Mouse (Mus musculus) kidney, adult 11 months (tissue): ENCODE measurements at regions not wholly inside any gene's neighbourhood (a gene's known extent, or its start where the extent isn't known, plus 50 kb on each side); places are given as distances from the start of the nearest gene placed in this dataset.

Source experiments
- DNase-seq: peaks from one replicate; pipeline ENCODE4 v3.0.0; 2022

DNA sequence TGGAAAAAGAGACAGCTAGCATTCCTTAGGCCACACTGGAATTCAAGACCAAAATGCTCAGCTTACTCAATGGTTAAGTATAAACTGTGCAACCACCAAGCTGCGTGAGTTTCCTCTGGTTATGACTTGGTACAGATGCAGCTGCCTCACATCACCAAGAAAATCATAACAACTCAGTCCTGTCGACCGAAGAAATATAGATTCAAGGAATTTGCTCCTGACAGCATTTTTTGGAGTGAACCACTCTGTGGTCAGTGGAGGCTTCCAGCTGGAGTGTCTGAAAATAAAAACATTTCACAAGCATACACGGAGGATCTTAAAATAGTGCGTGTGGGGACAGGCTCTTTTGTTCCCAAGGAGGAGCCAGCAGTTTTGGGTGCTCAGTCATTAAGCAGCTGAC, 253.8 kb downstream of the Bckdhb start:
- peak; percentile 23 for DNase-seq

DNA sequence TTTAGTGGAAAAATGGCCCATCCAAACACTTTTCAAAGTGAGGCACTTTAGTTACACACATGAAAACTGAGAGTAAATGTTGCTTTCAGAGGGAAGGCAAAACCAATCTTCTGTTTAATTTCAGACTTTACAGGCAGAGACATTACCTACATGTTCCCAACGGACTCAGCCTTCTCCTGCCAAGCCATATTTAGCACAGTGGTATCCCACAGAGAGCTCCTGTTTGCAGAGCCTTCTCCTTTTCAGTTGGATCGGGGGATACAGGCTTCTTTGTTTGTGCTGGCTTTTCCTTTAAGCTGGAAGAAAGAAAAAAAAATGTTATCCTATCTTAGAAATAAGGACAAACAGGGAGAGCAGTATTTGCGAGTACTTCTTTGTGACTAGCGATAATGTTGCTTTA, 254.3 kb downstream of the Bckdhb start:
- DNase-seq, result no peak

DNA sequence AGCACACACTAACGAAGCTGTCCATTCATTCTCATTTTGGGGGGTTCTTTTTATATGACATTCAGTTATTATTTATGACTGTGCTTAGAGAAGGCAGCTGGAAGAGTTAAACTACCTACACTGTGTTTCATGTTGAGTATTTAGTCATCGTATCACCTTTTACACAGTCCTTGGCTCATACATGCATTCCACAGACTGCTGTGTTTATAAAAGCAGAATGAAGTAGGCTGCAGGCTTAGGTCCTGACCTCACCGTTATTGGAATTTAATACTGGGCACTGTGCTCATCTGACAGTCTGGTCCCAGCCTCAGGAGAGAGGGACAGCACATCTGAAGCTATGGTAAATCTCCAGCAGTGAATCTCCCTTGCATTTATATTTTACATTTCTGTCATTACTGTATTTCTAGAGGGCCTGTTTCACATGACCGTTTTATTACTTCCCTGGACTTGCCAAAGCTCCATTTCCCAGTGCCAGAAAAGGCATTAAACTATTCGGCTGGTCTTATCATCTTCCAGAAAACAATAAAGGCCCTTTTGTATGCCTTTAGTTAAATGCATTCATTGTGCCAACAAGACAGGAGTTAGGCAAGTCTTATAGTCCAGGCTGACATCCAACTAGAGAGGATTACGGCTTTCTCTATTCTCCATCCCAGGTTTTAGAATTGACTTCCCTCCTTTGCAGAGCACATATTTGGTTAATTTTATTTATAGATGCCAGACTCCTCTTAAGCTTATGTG, 258.9 kb downstream of the Bckdhb start:
- no peak for DNase-seq

DNA sequence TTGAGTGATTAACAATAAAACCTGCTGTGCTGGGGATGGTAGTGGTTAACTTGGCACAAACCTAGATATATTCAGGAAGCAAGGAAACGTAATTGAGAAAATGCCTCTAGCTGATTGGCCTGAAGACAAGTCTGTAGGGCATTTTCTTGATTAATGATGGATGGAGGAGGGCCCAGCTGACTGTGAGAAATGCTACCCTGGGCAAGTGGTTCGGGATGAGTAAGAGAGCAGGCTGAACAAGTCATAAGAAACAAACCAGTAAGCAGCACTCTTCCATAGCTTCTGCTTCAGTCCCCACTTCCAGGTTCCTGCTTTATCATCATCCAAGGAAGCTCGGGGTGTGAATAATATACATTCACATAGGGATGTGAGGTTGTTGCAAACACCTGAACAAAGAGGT, 262.6 kb downstream of the Bckdhb start:
- no peak for DNase-seq

DNA sequence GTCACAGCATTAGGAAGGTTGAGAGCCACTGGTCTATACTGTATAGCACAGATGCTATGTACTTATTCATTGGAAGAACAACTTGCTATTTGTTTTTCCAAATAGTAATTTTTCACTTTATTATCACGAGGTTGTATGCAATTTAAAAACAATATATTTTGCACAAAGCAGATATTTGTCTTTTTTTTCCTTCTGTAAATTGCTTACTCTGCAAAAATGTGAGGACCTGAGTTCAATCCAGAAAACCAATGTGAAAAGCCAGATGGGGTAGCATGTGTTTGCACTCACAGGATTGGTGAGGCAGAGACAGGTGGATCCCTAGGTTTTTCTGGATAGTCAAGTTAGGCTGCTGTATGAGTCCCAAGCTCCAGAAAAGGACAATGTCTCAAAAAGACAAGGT, 268.5 kb downstream of the Bckdhb start:
- DNase-seq, result no peak

DNA sequence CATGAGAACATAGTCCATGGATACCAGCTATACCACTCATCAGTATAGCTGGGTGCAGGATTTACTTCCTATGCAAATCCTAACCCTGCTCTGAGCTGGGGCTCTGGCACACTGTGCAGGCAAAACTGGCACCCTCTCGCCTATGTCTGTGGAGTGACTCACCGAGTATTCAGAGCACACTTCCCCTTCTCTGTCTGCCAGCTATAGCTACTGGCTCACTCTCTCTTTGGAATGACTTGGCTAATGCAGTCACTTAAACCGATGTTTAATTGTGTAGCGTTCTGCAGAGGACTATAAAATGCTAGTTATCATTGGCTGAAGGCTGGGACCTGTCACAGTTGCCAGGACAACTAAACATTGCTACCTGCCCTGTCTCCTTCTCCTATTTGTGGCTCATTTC, 269.8 kb downstream of the Bckdhb start:
- no peak for DNase-seq

DNA sequence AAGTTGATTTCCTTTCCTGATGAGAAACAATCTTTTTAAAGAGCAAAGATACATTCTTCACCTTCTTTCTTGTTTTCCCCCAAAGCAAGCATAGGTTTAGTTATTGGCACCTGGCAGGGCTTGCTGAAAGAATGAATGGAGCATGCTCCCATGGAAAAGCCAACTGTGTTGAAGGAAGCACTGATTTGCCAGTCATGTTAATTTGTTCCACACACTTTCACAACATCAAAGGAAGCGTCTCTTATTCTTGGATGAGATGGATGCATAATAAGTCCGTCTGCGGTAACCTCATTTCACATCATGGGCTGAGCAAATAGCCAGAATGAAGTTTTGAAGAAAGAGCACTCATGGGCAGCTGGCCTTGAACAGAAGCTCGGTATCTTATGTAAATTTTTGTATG, 270.4 kb downstream of the Bckdhb start:
- no peak for DNase-seq

DNA sequence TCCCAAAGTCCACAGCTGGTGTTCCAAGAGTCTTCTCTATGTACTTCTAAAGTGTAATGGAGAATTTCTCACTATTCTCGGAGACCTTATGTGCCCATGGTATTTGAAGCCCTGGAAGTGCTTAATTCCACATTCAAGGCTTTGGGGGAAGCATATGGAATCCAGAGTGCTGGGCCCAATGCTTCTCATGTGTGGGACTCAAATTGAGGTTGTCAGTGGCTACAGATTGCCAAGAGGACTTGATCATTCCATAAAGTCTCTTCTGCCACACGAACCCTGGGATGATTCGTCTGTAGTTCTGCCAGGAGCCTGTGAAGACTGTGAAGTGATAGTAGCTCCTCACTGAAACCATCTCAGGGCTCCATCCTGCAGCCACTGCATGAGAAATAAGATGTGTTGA, 275.3 kb downstream of the Bckdhb start:
- no peak for DNase-seq

DNA sequence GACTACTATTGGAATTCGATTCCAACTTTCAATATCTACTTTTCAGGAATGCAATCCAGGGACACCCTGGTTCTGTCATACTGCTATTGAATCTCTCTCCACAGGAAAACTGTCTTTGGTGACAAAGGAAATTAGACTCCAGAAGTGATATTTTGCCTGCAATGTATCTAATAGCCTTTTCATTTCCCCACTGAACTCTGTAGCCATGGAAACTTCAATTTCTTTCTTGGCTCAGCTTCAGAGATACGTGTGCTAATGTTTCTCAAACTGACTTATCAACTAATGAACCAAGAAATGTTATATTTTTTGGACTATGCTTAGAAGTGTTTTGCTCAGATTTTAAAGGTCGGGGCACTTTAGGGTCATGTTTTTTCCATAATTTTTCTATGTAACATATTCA, 279.1 kb downstream of the Bckdhb start:
- no peak for DNase-seq

DNA sequence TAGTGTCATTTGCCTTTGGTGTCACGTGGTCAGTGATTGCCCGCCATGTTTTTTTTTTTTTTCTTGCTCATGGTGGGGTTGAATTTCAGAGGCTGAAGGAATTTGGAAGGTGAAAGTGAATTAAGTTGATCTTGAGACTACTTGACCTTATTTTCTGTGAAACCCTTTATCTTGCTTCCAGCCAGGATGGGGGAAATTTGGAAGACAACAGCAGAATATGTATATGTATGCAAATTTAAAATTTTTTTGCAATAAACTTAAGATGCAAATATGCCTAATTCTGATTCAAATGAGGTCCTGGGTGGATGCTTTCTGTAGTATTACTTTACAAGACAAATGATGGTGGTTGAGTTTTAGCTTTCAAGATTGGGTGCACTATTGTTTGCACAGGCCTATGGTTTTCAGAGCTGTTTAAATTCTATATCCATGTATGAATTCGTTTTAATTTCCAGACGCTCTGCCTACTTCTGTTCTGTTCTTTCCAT, 315.6 kb downstream of the Bckdhb start:
- DNase-seq, result no peak

DNA sequence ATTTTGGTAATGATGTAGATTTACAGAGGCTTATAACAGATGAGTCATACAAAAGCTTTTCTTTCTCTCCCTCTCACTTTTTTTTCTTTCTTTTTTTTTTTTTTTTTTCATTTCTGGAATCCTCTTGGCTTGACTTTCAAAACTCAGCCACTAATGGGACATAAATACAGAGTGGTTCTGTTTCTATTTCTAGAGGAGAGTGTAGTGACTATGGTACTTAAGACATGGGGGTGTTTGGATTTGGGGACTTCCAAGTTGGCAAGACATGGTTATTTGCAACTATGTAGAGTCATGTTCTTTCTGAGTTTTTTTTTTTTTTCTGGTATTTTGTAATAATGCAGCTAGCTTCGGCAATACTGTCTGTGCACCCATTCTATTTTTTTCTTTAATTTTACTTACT, 324.8 kb downstream of the Bckdhb start:
- DNase-seq, result no peak

DNA sequence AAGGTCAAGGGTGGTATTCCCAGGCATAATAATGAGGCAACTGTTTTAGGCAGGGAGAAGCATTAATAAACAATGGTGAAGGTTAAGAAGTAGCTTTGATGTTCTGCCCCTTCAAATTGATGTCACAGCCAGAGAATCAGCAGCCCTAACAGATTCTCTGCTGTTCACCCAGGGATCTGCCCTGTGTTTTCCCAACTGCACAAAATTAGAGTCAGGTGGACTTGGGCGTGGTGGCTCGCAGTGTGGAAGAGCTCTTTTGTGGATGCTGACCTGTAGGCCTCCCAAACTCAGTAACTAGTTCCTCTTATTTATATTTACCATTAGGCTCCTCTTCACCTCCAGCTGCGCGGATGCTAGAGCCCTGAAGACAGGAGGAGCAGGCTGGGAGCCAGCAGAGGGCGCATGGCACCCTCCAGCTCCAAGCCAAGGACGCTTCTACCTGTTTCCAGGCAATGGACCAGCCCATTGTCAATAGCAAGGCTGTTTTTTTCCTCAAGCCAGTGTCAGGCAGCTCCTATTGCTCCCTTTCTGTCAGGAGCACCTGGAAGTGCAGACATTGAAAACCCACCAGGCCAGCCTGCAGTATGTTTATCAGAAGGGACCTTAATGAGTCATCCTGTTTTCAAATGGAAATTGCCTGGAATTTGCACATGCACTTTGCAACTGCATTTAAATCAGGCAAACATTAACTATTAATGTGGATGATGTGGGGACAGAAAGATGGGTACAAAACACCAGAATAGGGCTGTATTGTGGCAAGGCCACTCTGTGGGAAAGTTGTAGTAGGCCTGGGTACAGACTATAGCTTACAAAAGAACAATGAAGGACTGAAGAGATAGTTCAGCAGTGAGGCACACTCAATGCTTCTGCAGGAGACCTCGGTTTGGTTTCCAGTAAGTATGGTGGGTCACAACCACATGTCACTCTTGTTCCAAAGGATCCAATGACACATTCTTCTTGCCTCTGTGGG, 328.4 kb downstream of the Bckdhb start:
- DNase-seq, result peak; percentile 20

DNA sequence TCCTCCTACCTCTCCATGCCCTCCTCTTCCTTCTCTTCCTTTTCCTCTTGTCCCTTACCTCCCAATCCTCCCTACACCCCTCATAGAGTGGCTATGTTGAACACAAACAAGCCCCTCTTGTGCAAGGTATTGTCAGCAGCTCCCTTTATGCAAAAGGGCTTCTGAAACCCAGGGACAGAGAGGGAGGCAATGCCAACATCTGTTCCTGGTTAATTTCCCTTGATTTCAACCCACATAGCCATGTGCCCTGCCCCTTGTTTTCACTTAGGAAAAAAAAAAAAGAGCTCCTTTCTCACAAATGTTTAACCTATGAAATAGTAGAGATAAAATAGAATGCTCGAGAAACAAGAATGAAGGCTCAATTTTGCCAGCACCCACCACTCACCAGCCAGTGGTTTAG, 333.5 kb downstream of the Bckdhb start:
- no peak for DNase-seq

DNA sequence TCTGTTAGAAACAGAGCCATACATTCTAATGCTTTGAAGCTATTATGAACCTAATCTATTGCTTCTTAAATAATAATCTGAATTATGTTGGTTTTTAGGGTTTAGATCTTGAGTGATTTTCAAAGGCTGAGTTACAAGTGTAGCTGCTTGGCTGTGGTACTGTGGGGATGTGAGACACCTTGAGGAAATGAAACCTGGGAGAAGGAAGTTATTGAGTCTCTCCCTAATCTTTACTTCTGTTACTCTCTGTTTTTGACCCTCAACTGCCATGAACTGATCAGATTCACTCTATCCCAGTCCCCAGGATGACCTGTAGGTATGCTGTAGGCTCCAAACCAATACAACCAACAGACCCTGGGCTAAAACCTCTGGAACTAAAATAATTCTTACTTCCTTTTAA, 334.8 kb downstream of the Bckdhb start:
- DNase-seq, result no peak

DNA sequence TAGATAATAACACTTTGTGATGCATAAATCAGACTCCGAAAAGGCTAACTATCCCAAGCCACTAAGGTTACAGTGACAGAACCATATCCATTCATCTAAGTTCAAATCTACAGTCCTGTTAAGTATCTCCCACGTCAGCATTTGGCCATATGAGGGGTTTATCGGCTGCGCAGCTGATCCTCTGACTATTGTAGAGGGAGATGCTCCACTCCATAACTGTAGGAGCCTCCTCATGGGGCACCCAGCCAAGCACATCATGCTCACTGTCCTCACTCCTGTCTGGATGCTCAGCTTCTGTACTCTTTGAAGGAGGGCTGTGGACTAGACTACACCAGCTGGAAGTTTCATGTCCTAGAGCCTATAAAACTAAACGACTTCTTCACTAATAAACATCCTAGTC, 337.2 kb downstream of the Bckdhb start:
- no peak for DNase-seq

DNA sequence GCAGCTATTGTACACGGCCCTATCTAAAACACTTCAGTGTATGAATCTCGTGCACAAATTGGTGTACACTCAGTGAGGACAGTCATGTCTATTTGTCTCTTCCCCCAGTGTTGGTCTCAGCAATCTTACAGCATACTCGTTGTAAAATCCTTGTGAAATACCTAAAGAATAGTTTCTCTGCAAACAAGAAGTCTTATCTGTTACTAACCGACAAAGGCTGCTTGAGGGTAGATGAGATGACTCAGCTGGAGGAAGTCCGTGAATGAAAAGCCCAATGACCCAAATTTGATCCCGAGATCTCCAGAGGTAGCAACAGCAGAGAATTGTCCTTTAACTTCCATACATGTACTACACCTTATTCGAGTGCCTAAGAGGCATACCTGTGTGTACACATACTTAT, 342.0 kb downstream of the Bckdhb start:
- no peak for DNase-seq

DNA sequence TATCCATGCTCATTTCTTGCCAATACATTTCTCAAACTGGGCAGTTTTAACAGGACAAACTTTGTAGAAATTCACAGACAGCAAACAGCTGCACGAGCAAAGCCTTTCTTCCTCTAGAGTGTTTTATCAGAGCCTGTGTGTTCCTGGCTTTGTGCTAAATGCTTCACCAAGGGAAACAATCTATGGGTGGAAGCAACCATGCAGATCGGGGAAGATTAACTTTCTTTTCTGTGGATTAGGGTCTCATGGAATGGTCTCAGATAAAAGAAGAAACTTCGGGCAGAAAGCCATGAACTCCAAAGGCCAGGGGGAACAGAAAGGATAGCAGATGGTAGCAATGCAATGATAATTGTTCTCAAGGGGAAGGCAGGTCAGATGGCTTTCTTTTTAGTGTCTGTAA, 349.7 kb downstream of the Bckdhb start:
- no peak for DNase-seq

DNA sequence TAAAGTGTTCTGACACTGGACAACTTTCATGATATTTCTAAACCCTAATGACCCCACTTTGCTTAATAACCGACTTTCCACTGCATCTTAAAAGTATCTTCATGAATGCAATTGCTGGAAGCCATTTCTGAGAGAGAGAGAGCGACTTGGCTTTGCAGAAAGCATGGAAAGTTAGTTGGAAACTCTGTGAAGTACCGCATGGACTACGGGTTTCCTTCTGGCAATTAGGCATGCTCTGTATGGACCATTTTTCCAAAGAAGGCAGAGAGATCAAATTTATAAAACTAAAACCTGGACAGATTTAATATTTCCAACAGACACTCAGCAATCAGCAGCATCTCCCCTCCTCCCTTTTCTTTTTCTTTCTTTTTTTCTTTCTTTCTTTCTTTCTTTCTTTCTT, 353.4 kb downstream of the Bckdhb start:
- no peak for DNase-seq

DNA sequence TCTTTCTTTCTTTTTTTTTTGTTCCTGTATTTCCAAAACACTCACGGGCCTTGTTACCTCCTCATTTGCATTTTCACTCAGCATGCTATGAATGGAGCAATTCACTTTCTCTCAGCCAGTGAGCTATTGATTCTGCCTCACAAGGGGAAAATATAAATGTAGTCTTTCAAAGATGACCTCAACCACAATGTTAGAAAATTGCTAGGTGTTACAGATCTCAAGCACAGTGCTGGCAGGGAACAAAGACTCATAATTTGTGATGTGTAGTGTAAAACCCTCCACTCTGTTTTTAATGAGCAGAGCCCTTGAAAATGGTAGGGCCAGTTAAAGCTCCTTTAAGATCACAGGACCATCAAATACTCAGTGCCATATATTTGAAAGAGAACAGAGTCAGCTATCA, 353.8 kb downstream of the Bckdhb start:
- no peak for DNase-seq

DNA sequence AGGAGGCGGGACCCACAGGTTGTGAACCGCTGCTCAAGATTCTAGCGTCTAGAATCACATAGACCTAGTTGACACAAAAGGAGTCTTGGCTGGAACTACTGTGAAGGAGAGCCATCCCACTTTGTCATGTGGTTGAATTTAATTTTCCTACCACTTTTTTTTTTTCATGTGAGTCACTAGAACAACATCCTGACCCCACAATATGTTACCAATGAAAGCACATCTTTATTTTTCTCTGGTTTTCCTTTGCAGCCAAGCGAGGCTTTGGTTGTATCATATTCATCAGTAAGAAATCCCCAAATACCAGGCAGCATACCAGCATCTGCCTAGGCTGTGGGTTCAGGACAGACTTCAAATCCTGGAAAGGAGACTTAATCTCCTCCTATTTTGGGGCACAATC, 356.0 kb downstream of the Bckdhb start:
- no peak for DNase-seq

DNA sequence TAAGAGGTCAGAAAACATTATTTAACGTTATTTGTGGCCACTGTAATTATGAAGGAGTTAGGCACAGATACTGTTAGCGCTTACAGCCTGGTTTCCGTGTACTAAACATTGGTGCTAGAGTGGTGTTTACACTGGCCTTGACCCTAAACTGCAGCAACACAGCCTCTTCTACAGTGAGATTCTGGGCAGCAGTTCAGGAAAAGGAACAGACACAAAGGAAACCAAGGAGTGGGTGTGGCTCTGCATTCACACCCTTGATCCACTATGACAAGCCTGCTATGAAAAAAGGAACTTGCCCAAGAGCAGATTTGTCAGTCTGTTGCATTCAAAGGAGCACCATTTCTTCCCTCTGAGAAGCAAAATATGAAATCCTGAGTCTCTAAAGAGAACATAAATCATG, 356.7 kb downstream of the Bckdhb start:
- DNase-seq, result no peak

DNA sequence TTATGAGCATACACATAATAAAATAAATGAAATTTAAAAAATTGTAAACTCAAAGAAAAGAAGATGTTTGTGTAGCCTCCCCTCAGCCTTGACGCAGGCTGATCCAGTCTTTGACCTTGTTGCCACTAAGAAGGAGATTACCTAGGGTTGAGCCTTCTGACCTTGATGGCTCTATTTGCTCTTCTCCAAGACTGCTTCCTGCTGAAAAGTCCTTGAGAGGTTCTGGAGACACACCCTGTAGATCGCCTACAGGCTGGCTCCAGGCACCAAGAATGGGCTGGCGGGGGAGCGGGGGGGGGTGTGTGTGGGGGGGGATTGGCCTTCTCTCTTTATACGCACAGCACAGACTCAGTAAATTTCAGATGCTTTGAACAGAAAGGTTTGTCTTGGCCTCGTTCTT, 358.4 kb downstream of the Bckdhb start:
- DNase-seq, result no peak

DNA sequence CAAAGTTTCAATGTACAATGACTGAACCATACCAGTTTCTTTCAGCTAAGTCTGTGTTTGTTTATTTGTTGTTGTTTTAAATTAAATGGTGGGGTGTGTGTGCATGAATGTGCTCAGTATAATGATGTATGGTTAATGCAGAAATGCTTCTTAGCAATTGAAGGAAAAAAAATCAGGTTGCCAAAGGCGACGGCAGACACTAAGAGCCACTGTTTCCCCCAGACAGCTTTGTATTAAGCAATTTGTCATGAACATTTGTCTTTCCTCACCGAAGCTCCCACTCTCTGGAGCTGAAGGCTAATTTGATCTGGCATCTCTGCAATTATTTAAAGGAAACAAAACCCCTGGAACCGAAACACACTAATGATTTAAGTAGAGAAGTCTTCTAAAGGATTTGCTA, 360.7 kb downstream of the Bckdhb start:
- DNase-seq, result no peak

DNA sequence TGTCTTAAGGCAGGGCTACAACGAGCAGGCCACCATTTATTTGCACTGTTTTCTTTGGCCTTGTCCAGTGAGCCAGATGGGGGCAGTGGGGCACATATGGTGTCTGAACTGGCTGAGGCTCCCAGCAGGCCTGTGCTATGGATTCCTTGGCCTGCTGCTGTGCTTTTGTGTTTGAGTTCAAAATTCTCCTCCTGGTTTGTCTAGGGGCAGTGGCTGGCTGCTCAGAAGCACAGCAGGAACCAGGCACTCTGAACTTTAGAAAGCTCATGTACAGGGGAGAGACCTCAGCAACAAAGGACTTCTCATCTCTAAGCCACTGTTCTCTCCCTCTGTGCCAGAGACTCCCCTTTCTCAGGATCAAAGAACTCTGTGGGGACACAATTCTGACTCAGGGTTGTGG, 370.9 kb downstream of the Bckdhb start:
- no peak for DNase-seq
